Mouse (Mus musculus) adrenal gland, adult 2 months (tissue): ENCODE results near the gene Trim41. TPM values are rescaled to one million over a fixed set of nuclear protein-coding genes. Genes with fewer than 3 reads are reported as not detected.
A peak's percentile ranks its signal among the peaks of the same experiment; 100 is the strongest.
"Not testable (repeated sequence)": the region's sequence is repeated elsewhere in the genome, so short reads cannot be mapped to it uniquely, and the experiment has no call there.

Experiments
- DNase-seq: peaks from one replicate; pipeline ENCODE4 v3.0.0; 2021
- long read RNA-seq: library from polyadenylated mRNA; stranded (forward); transcript quantifications from one replicate; pipeline ENCODE4 v2.0.0, GENCODE M21; 2021
- polyA plus RNA-seq: library from polyadenylated mRNA; depleted of rRNA; stranded (reverse); fragments of >200 nt; gene quantifications from 2 replicates; pipeline ENCODE4 v1.2.3, GENCODE M21; 2012; rRNA removed
- total RNA-seq, 2 experiments: library from RNA; stranded (reverse); gene quantifications; 2 replicates each; pipeline ENCODE4 v1.2.3; 2021

Trim41 gene
- 10 to 100 TPM; 38.6 to 45.0 TPM for total RNA-seq
- polyA plus RNA-seq: 36.5 and 38.6 TPM in 2 replicates
- long read RNA-seq, partial matches to known transcripts: 3 of 4 reads
- long read RNA-seq, other reads (novel, unspliced or antisense): 1 of 4 reads

DNA sequence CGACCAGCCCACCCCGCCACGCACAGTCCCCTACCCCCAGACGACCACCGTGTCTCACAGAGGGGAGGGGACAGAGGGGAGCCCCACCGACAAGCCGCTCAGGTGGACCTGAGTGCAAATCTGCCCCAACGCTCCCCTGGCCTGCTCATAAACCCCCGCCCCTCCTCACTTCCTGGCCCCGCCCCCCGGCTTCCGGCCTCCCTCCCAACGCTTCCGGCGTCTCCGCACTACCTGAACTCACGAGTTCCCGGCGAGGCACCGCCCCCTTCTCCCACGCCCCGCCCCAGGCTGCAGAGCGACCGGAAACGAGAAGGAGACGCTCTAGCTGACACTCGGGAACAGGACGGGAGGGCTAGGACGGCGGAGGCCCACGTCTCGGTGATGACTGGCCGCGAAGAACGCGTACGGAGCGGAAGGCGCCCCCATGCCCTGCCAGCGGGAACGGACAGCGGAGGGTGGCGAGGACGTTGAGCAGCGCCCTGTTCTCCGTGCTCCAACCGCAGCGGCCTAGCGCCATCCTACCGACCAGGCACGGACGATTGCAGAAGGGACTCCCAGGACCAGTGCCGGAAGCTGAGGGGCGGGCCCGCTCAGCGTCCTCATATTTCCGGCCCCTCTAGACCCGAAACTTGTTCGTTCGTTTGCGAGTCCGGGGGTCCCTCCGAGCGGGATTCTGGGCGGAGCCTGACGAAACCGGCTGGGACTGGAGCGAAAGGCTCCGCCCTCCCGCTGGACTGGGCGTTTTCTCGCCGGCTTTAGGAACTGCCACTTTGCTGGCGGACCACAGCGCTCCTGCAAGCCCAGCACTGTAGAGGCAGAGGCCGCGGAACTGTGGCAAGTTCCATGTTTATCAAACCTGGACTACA is at the start of gene Trim41:
Gene Trim41, minus strand, starts transcription at position 554 of the 866 bp plus-strand sequence.
- DNase-seq: peak; percentile 99

DNA sequence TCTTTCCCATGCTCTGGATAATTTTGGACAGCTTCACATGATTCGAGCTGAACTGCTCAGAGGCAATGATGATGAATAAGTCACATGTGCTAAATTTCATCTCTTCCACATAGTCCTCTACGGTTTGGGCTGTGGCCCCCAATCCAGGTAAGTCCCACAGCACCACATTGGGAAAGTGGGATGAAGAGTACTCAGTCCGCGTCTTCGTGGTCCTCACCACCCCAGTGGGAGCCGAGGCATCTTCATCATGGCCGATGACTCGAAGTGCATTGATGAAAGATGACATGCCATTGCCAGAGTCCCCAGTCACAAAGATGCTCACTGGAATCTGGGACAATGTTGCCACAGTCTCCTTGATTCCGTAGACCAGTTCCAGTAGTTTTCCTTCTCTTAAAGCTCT is 49.3 kb upstream of the Trim41 start:
- no peak for DNase-seq

DNA sequence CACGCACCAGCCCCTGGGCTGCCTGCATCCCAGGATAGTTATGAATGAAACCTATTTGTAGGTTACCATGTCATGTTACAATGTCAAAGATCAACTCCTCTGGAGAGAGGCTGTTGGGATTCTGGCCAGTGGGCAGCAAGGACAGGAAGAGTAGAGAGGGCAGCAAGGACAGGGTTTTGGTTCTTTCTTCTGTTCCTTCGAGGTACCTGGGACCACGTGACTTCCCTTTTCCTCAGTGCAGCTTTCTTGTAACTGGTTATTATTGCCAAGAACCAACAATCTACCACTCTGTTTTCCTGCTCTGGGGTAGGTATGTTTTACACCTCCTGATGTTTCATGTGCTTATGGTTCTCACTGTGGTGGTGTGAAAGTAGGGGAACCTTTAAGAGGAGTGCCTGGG is 46.7 kb upstream of the Trim41 start:
- DNase-seq: no peak

- DNase-seq: no peak
Observed at GRCm38 (mm10) chr11:48862784-48863319, 45.7 kb upstream of the Trim41 start.

DNA sequence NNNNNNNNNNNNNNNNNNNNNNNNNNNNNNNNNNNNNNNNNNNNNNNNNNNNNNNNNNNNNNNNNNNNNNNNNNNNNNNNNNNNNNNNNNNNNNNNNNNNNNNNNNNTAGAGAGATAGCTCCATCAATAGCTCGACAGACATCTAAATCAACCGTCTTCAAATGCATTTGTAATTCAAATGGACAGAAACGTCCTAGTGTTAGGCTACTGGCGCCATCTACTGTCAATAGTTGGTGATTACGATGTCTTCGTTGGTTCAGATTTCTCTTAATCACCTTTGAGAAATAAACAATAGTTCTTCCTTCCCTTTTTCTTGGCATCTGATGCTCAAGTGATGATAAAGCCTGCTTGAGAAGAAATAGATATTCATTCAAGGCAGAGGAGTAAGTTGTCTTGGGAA is 41.9 kb upstream of the Trim41 start:
- no peak for DNase-seq

DNA sequence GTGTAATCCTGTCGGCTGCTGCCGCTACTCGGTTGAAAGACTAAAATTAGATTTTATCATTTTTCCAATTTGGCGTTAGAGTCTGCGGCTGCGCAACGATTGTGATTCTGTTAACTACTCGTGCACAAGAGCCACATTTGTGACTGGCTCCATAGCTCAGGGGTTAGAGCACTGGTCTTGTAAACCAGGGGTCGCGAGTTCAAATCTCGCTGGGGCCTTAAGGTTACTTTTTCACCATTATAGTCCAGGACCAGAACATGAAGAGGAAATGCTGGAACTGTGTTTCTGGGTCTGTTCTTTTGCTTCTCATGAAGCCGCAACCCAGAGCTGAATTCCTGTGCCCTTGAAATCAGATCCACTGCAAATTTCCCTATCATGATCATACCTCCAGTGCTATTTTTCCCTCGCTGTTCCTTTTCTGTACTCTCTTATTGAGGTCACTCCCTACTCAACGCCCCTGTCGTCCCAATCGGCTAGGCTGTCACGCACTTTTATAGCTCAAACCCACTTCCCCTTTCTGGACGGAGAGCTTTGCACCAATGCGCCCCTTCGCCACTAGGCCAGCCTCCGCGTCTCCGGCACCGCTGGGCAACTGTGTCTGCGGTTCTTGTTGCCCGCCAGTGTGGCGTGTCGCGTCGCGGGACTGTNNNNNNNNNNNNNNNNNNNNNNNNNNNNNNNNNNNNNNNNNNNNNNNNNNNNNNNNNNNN is 36.5 kb upstream of the Trim41 start:
- DNase-seq: peak; percentile 93

DNA sequence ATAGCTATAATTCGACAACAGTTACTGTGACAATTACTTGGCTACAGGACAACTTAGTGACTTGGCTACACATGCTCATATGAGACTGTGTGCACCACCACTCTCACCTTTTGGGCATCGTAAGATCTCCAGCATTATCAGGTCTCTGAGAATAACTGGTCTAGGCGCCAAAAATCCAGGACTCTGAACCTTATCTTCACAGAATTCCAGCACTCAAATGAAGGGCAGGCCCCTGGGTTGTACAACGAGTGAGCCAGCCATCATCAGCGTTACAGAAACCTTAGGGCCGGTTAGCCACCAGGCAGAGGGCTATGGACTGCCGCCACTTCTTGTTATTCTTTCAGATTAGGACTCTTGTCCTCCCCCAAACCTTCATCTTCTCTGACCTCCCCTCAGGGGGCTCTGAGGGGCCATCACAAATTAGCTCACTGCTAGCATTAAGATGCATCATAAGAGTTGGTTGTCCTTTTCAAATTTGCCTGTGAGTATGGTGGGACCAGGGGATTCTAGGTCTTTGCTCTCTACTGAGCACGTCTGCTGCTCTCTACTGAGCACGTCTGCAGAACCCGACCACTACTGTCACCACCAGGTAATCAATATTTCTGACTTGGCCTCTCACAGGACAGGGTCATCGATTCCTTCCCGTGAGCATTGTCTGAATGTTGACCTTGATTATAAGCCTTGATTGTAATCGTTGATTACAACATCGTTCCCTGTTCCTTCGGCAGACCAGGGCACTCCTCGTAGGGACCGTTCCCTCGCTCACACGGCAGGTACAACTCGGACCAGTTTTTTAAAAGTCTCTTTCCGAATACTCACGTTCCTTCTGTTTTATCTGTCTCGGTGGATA is 35.7 kb upstream of the Trim41 start:
- peak; percentile 37 for DNase-seq

DNA sequence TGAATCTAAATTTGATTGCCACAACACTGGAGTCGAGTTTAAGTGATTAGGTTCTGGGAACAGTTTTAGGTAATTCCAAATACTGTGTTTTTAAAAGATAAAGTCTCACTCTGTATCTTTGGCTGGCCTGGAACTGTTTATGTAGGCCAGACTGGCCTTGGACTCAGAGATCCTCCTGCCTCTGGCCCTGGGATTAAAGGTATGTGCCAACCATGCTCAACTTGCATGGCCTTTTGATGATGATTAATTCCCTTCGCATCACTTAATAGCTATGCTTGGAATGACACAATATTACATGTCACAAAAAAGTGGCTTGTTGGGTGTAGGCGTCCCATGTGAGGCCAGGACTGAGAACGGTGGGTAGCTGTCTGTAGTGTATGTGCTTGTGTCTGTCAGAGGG is 35.0 kb upstream of the Trim41 start:
- peak; percentile 69 for DNase-seq

DNA sequence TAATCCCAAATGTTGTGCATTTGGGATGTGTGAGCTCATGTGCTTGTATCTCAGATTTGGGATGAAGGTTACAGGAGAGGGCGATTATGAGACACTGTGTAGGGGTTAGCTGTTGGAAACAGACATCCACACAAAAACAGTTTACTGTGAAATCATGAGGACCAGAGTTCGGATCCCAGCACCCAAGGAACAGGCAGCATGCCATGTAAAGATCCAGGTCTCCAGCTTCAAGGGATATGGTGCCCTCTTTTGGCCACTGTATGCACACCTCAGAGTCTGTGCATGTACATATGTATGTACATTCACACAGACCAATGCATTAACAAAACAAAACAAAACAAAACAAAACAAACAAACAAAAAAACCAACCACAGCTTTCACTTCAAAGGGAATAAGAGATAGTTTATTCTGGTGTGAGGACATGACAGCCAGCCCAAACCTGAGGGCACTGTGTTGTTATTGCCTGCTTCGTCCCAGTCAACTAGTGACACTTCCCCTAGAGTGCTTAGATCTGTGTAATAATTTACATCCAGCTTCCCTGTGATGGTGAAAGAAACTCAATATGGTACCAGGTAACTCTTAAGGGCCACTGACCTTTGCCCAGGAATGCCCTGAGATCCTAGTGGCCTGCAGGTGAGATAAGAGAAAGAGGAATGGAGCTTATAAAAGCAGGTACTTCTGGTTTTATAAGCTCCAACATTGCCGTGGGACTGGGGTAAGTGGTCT is 34.3 kb upstream of the Trim41 start:
- no peak for DNase-seq

GRCm38 (mm10) chr11:48850240-48850639 is 33.1 kb upstream of the Trim41 start:
- no peak for DNase-seq

DNA sequence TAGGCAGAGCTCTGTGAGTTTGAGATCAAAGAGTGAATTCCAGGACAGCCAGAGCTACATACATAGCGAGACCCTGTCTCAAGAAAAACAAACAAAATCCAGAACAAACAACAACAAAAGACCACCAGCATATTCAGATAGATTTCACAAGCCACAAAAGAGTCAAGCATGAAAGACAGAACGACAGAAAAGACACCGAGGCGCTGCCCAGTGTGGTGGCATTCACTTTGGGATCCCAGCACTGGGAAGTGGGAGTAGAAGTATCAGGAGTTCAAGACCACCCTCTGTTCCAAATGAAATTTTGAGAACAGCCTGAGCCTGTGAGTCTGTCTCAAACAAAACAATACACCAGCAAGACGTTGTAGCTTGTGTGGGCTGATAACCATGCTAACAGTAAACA is 29.7 kb upstream of the Trim41 start:
- no peak for DNase-seq

DNA sequence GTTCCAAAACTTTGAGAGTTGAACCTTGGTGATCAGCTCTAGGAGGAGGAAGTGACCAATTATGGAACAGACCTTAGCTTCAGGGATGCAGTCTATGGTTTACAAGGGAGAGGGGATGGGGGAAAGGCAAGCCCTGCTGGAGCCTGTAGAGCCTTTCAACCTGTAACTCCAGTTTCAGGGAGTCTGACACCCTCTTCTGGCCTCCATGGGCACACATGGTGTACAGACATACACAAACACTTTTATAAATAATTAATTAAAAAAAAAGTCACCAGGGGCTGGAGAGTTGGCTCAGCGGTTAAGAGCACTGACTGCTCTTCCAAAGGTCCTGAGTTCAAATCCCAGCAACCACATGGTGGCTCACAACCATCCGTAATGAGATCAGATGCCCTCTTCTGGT is 29.2 kb upstream of the Trim41 start:
- DNase-seq: not testable (repeated sequence)

DNA sequence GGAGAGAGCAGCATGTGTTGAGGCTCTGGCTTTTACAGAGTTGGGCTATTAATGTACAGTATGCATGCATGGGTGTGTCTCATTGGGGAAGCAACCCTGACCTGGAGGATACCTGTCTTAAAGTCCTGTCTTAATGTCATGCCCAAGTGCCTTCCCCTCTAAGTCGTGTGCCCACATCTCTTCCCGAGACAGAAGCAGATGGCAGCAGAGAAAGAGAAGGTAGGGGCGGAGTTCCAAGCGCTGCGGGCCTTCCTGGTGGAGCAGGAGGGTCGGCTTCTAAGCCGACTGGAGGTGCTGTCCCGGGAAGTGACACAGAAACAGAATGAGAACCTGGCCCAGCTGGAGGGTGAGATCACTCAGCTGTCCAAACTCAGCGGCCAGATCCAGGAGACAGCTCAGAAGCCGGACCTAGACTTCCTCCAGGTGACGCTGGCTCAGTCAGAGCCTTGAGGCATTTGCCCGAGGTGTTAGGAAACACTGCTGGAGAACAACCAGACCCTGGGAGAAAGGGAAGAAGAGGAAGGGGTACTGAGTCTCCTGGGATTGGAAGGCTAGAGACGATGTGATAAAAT is 28.2 kb upstream of the Trim41 start:
- DNase-seq: no peak

DNA sequence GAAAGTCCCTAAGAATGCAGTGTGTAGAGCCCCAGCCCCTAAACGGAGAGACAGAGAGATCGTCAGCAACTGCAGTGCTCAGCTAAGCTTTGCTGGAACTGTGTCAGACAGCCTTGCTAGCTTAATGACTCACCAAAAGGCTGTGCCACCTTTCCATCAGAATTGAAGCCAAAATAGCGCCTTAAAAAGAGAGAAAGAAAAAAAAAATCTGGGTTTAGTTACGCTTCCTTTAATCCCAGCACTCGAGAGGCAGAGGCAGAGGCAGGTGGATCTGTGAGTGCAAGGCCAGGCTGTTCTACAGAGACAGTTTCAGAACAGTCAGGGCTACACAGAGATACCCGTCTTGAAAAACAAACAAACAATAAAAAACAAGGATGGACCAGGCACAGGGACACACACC is 27.2 kb upstream of the Trim41 start:
- DNase-seq: peak; percentile 63

GRCm38 (mm10) chr11:48843202-48843601 is 26.0 kb upstream of the Trim41 start:
- DNase-seq: no peak

GRCm38 (mm10) chr11:48842378-48842792 is 25.2 kb upstream of the Trim41 start:
- DNase-seq: no peak

GRCm38 (mm10) chr11:48841213-48841612 is 24.1 kb upstream of the Trim41 start:
- no peak for DNase-seq

GRCm38 (mm10) chr11:48840805-48841204 is 23.7 kb upstream of the Trim41 start:
- no peak for DNase-seq

DNA sequence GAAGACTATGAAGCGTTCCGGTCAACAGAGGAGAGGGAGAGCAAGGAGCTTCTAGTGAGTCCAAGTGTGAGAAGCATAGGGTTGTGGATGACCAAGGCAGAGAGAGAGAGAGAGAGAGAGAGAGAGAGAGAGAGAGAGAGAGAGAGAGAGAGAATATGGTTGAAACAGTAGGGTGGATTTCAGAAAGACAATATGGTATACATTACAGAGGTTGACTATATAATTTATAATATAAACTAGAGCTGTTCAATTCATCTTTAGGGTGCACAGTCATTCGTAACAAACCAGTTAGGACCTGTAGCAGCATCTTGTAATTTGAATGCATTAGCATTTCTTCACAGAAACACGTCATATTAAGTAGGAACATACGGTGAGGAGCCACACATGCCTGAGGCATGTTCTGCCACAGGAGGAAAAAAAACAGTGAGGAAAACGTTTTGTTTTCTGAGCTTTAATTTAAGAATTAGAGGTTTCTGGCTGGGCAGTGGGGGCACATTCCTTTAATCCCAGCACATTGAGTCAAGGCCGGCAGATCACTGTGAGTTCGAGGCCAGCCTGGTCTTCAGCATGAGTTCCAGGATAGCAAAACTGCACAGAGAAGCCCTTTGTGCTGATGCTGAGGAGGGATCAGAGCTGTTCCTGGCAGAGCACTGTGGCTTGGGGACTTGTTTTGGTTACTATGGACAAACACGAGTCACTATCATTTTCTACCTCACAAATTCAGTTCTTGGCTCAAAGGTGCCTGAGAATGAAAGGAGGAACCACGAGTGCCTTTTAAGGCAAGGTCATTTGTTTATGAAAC is 21.9 kb upstream of the Trim41 start:
- DNase-seq: no peak
